Mouse (Mus musculus) testis, adult 10 weeks (tissue): ENCODE measurements around the gene Ap5m1. TPM values are rescaled to one million over a fixed set of nuclear protein-coding genes. Genes with fewer than 3 reads are reported as not detected.

ENCODE experiments used
- polyA plus RNA-seq: library from polyadenylated mRNA; stranded (reverse); fragments of 350-450 nt; fragmentation: Illumina TruSeq; extraction: RNeasy Lipid Tissue Mini Kit (QIAGEN cat#74804); gene quantifications from one replicate; pipeline ENCODE4 v1.2.3, GENCODE M21; 2014; ENCODE audit warnings: low read depth, low replicate concordance

Gene Ap5m1
- 18.1 TPM for polyA plus RNA-seq

GRCm38 (mm10) chr14:49065529-49066273, at the start of gene Ap5m1:
TSS of gene Ap5m1 (plus strand) at chr14:49066097.

GRCm38 (mm10) chr14:49066274-49066823, 452 bp downstream of the Ap5m1 start, which contains the start of gene Exoc5:
TSS of gene Exoc5 (minus strand) at chr14:49066653.

Other genes starting within 250 kb of the Ap5m1 start
- gene Exoc5, start 556 bp downstream of the Ap5m1 start, polyA plus RNA-seq, result 54.8 TPM
- gene Naa30, start 106.1 kb downstream of the Ap5m1 start, polyA plus RNA-seq, result 54.8 TPM
- gene ccdc198, start 179.4 kb downstream of the Ap5m1 start, polyA plus RNA-seq, result 252 TPM